Mouse (Mus musculus): ENCODE measurements around the gene Cyb5r1. TPM values are rescaled to one million over a fixed set of nuclear protein-coding genes. Genes with fewer than 3 reads are reported as not detected.
"Not testable (repeated sequence)": the region's sequence is repeated elsewhere in the genome, so short reads cannot be mapped to it uniquely, and the experiment has no call there.

Cyb5r1 gene
- polyA plus RNA-seq, 1 experiment: 11.7 TPM

DNA sequence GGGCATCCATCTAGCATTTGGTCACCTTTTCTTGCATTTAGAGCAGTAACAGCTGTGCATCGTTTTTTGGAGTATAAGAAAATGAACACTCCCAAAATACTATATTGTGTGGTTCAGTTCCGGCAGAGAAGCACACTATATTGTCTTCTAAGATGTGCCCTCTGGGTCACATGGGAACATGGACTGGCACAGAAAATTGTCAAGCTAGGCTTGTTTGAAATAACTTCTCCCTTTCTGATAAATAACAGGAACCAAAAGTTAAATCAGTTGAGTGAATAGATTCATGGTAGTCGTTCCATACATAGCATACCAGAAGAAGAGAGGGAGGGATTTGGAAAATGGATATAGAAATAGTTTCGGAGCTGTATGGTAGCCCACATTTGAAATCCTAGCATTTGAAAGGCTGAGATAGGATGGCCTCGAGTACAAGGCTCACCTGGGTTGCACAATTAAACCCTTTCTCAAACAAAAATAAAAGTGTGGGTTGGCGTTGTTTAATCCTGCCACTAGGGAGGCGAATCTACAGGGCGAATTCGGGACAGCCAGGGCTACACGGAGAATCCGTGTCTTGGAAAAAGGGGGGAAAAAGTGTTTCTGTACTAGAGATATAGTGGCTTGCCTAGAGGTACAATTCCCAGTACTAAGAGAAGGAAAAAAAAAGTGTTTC, 9.3 kb downstream of the Cyb5r1 start:
- peak; percentile 0 for DNase-seq (ENCODE audit: low read depth)
- TF ChIP-seq CTCF (IDR thresholded peaks at IDR 0.05; ENCODE audit: borderline replicate concordance, extremely low read depth, insufficient read depth, insufficient read length) (peak; percentile 45; the same call in 1 of the 2 replicates), POLR2A (IDR thresholded peaks at IDR 0.05; ENCODE audit: borderline replicate concordance, extremely low read depth, insufficient read depth, insufficient read length, poor library complexity, severe bottlenecking) (no peak)

- TF ChIP-seq POLR2A (IDR thresholded peaks at IDR 0.05; ENCODE audit: borderline replicate concordance, extremely low read depth, insufficient read depth, insufficient read length, poor library complexity, severe bottlenecking): peak; percentile 93
- no peak for TF ChIP-seq CTCF (IDR thresholded peaks at IDR 0.05; ENCODE audit: borderline replicate concordance, extremely low read depth, insufficient read depth, insufficient read length)
- DNase-seq (ENCODE audit: low read depth): peak; percentile 99
Observed at GRCm38 (mm10) chr1:134415168-134415831, 9.9 kb downstream of the Cyb5r1 start, which contains the start of gene Adipor1. TSS of gene Adipor1 (plus strand) at chr1:134415378.

- TF ChIP-seq CTCF (IDR thresholded peaks at IDR 0.05; ENCODE audit: borderline replicate concordance, extremely low read depth, insufficient read depth, insufficient read length): no peak
- no peak for TF ChIP-seq POLR2A (IDR thresholded peaks at IDR 0.05; ENCODE audit: borderline replicate concordance, extremely low read depth, insufficient read depth, insufficient read length, poor library complexity, severe bottlenecking)
- no peak for DNase-seq (ENCODE audit: low read depth)
Observed at GRCm38 (mm10) chr1:134418414-134418975, 13.1 kb downstream of the Cyb5r1 start.

DNA sequence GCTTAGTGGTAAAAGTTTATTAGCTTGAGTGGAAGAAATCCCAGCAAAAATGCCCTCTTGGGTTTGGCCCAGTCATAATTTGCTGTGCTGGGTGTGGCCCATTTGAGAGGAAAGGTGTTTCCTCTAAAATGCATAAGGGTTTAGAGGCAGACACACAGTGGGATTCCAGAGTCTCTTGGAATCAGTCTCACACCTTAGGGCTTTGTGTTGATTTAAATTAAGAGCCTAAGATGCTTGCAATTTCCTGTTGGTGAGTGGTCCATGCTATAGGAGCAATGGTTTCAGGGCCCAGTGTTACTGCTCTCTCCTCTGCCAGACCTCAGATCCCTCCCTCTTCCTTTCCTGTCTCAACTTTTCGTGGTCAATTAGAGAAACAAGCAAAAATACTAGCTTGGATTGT, 13.8 kb downstream of the Cyb5r1 start:
- TF ChIP-seq CTCF (IDR thresholded peaks at IDR 0.05; ENCODE audit: borderline replicate concordance, extremely low read depth, insufficient read depth, insufficient read length): no peak
- TF ChIP-seq POLR2A (IDR thresholded peaks at IDR 0.05; ENCODE audit: borderline replicate concordance, extremely low read depth, insufficient read depth, insufficient read length, poor library complexity, severe bottlenecking): no peak
- DNase-seq (ENCODE audit: low read depth): no peak

GRCm38 (mm10) chr1:134419751-134420458, 14.5 kb downstream of the Cyb5r1 start:
- peak; percentile 14 for DNase-seq (ENCODE audit: low read depth)
- no peak for TF ChIP-seq POLR2A (IDR thresholded peaks at IDR 0.05; ENCODE audit: borderline replicate concordance, extremely low read depth, insufficient read depth, insufficient read length, poor library complexity, severe bottlenecking)
- no peak for TF ChIP-seq CTCF (IDR thresholded peaks at IDR 0.05; ENCODE audit: borderline replicate concordance, extremely low read depth, insufficient read depth, insufficient read length)

GRCm38 (mm10) chr1:134423911-134424310, 18.6 kb downstream of the Cyb5r1 start:
- TF ChIP-seq POLR2A (IDR thresholded peaks at IDR 0.05; ENCODE audit: borderline replicate concordance, extremely low read depth, insufficient read depth, insufficient read length, poor library complexity, severe bottlenecking): no peak
- TF ChIP-seq CTCF (IDR thresholded peaks at IDR 0.05; ENCODE audit: borderline replicate concordance, extremely low read depth, insufficient read depth, insufficient read length): no peak
- no peak for DNase-seq (ENCODE audit: low read depth)

DNA sequence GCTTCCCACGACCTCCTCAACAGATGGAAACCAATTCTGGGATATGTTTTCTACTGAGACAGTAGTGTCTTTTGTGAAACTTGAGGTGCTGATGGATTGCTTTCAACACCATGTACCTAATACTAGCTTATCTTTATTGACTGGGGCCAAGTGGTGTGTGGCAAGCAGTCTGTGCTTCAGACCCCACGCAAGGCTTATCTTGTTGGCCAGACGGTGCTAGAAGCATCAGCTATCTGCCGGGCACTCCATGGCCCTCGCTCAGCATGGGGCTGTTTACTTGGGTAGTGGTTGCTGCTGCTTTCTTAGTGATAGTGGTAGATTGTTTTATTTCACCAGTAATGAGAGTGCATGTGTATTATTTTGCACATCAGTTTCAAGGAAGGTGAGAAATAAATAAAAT, 20.9 kb downstream of the Cyb5r1 start:
- TF ChIP-seq CTCF (IDR thresholded peaks at IDR 0.05; ENCODE audit: borderline replicate concordance, extremely low read depth, insufficient read depth, insufficient read length) (no peak), POLR2A (IDR thresholded peaks at IDR 0.05; ENCODE audit: borderline replicate concordance, extremely low read depth, insufficient read depth, insufficient read length, poor library complexity, severe bottlenecking) (no peak)
- no peak for DNase-seq (ENCODE audit: low read depth)

GRCm38 (mm10) chr1:134433002-134433401, 27.6 kb downstream of the Cyb5r1 start:
- TF ChIP-seq CTCF (IDR thresholded peaks at IDR 0.05; ENCODE audit: borderline replicate concordance, extremely low read depth, insufficient read depth, insufficient read length): no peak
- DNase-seq (ENCODE audit: low read depth): no peak

GRCm38 (mm10) chr1:134433473-134433872, 28.1 kb downstream of the Cyb5r1 start:
- DNase-seq (ENCODE audit: low read depth): no peak
- TF ChIP-seq POLR2A (IDR thresholded peaks at IDR 0.05; ENCODE audit: borderline replicate concordance, extremely low read depth, insufficient read depth, insufficient read length, poor library complexity, severe bottlenecking) (no peak), CTCF (IDR thresholded peaks at IDR 0.05; ENCODE audit: borderline replicate concordance, extremely low read depth, insufficient read depth, insufficient read length) (no peak)

- peak; percentile 7 for DNase-seq (ENCODE audit: low read depth)
- peak; percentile 30; the same call in 1 of the 2 replicates for TF ChIP-seq CTCF (IDR thresholded peaks at IDR 0.05; ENCODE audit: borderline replicate concordance, extremely low read depth, insufficient read depth, insufficient read length)
- TF ChIP-seq POLR2A (IDR thresholded peaks at IDR 0.05; ENCODE audit: borderline replicate concordance, extremely low read depth, insufficient read depth, insufficient read length, poor library complexity, severe bottlenecking): no peak
Observed at GRCm38 (mm10) chr1:134435414-134435813, 30.1 kb downstream of the Cyb5r1 start.

GRCm38 (mm10) chr1:134440437-134440836, 35.1 kb downstream of the Cyb5r1 start:
- no peak for DNase-seq (ENCODE audit: low read depth)
- no peak for TF ChIP-seq CTCF (IDR thresholded peaks at IDR 0.05; ENCODE audit: borderline replicate concordance, extremely low read depth, insufficient read depth, insufficient read length)

- not testable (repeated sequence) for DNase-seq (ENCODE audit: low read depth)
Observed at GRCm38 (mm10) chr1:134441737-134442136, 36.4 kb downstream of the Cyb5r1 start.

Measured in brain, embryonic 14.5 days (tissue).